8 mouse cellular contexts compared by ENCODE assay signal in the genomic region with DNA sequence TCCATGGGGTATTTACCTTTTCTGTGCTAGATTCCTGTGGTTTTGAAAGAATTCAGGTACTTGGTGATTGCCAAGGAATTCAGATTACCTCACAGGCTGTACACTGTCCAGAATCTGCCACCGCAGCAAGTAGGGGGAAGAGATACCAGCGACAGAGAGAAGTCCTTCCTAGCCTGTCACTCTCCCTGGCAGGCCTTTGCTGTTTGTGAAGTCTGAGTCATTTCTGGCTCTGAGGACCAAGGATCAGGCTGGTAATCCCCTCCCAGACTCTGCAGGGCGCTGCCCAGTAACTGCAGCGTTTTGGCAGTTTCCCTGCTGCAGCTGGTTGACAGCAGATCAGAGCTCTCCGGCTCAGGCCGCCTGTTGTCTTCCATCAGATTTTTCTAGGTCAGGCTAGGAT. TPM values are rescaled to one million over a fixed set of nuclear protein-coding genes. Genes with fewer than 3 reads are reported as not detected.
A peak's percentile ranks its signal among the peaks of the same experiment; 100 is the strongest.
DNase-seq lines count a peak whose midpoint lies in the region; ATAC-seq and TF ChIP-seq lines count a peak whose summit lies in the region.

No protein-coding gene starts in this region.

- no peak overlapping the region for H3K9ac ChIP-seq in liver, adult 2 months (ENCODE audit: low read depth, low read length)
- no peak overlapping the region for H3K9ac ChIP-seq in liver, embryonic 12.5 days
- H3K9ac ChIP-seq in limb, embryonic 14.5 days (ENCODE audit: low read depth, low read length, severe bottlenecking) = no peak overlapping the region

- ATAC-seq in liver, embryonic 12.5 days = no peak
- ATAC-seq in limb, embryonic 14.5 days (ENCODE audit: low FRiP score, low read depth) = peak; percentile 68

- no peaks in the 10 kb centered on the region for H3K9me3 ChIP-seq in liver, embryonic 12.5 days (replicated peaks)
- H3K9me3 ChIP-seq in limb, embryonic 14.5 days (ENCODE audit: control insufficient read depth, low read length) = no peaks in the 10 kb centered on the region

- H3K4me2 ChIP-seq in liver, embryonic 12.5 days = no peak overlapping the region
- H3K4me2 ChIP-seq in limb, embryonic 14.5 days (replicated peaks; ENCODE audit: low read depth, low read length, severe bottlenecking) = no peak overlapping the region

- no peaks in the 10 kb centered on the region for H3K27me3 ChIP-seq in liver, adult 2 months (ENCODE audit: control insufficient read depth, insufficient read depth, low read length)
- no peaks in the 10 kb centered on the region for H3K27me3 ChIP-seq in liver, embryonic 12.5 days (replicated peaks)
- no peaks in the 10 kb centered on the region for H3K27me3 ChIP-seq in limb, embryonic 14.5 days (ENCODE audit: control insufficient read depth, insufficient read depth, low read length)

- peak; percentile 37 for DNase-seq in liver, adult 2 months (ENCODE audit: extremely low read depth, low read depth, low spot score)
- peak; percentile 72 to 73 for DNase-seq in cerebellum, postnatal 36 days
- peak; percentile 53 to 70 for DNase-seq in heart, adult 9 months (ENCODE audit: low spot score in 2 of 2)
- peak; percentile 69 for DNase-seq in limb, embryonic 14.5 days (ENCODE audit: low spot score)
- DNase-seq in skeletal muscle tissue, adult 2 months (ENCODE audit: low read depth, low spot score) = peak; percentile 91
- no peak for DNase-seq in liver
- DNase-seq in thymus, adult 18-20 months = no peak

- TF ChIP-seq POLR2A in liver, adult 2 months (IDR thresholded peaks at IDR 0.05; ENCODE audit: extremely low read depth, insufficient read depth, low read length) = no peak
- TF ChIP-seq POLR2A in limb, embryonic 14.5 days (IDR thresholded peaks at IDR 0.05; ENCODE audit: borderline replicate concordance, extremely low read depth, insufficient read depth, insufficient read length) = no peak

- no peaks in the 10 kb centered on the region for H3K4me1 ChIP-seq in liver, adult 2 months (ENCODE audit: control insufficient read depth, insufficient read depth, low read length)
- no peaks in the 10 kb centered on the region for H3K4me1 ChIP-seq in liver, embryonic 12.5 days
- H3K4me1 ChIP-seq in limb, embryonic 14.5 days (ENCODE audit: control insufficient read depth, insufficient read depth, low read length) = peaks cover 13% of the 10 kb centered on the region

- no peak overlapping the region for H3K4me3 ChIP-seq in liver, adult 2 months (ENCODE audit: insufficient read depth, low read depth, low read length)
- H3K4me3 ChIP-seq in liver, embryonic 12.5 days = no peak overlapping the region
- H3K4me3 ChIP-seq in limb, embryonic 14.5 days (replicated peaks; ENCODE audit: low read length) = no peak overlapping the region

- H3K27ac ChIP-seq in liver, adult 2 months (replicated peaks; ENCODE audit: insufficient read depth, low read depth, low read length) = no peak overlapping the region
- H3K27ac ChIP-seq in liver, embryonic 12.5 days = no peak overlapping the region
- H3K27ac ChIP-seq in limb, embryonic 14.5 days (replicated peaks; ENCODE audit: low read depth, low read length) = 0 out of 2 replicates have a peak overlapping the region, but pooled peaks have one; percentile 39

- no peaks in the 10 kb centered on the region for H3K79me2 ChIP-seq in liver, adult 2 months (ENCODE audit: control insufficient read depth, insufficient read depth, low read length)

- 72% methylated on average over 6 of the region's 6 CpGs for WGBS in liver, adult 2 months
- 65% methylated on average over 6 of the region's 6 CpGs for WGBS in liver, embryonic 12.5 days (ENCODE audit: insufficient replicate concordance)
- 37% methylated on average over 6 of the region's 6 CpGs for WGBS in limb, embryonic 14.5 days

- H3K36me3 ChIP-seq in liver, adult 2 months (ENCODE audit: control insufficient read depth, insufficient read depth, low read length) = peaks cover 4% of the 10 kb centered on the region
- peaks cover 26% of the 10 kb centered on the region for H3K36me3 ChIP-seq in liver, embryonic 12.5 days
- H3K36me3 ChIP-seq in limb, embryonic 14.5 days (ENCODE audit: control insufficient read depth, insufficient read depth, low read length) = no peaks in the 10 kb centered on the region

- no peak for TF ChIP-seq CTCF in liver, adult 2 months (IDR thresholded peaks at IDR 0.05; ENCODE audit: low read depth, low read length)

RNA-seq across cellular contexts. Expression of a gene that starts 45.0 kb away (rescaled TPM):
- 12.1 and 13.1 TPM in 2 replicates for total RNA-seq in liver, adult 2 months (2014; rRNA removed)
- polyA plus RNA-seq in liver, adult 2 months (2012; rRNA removed) = 6.7 and 7.6 TPM in 2 replicates
- 9.8 and 10.4 TPM in 2 replicates for polyA plus RNA-seq in liver, embryonic 12.5 days (2016; fragmentation: Nextera tagmentation; extraction: Ambion mirVana)
- polyA plus RNA-seq in limb, embryonic 14.5 days (2012; rRNA removed) = 16.3 and 20.2 TPM in 2 replicates
- polyA plus RNA-seq in limb, embryonic 14.5 days (2014; fragmentation: Nextera tagmentation; extraction: Ambion mirVana) = 13.9 and 14.6 TPM in 2 replicates

RNA-seq across cellular contexts. Expression of a gene that starts 45.1 kb away (rescaled TPM):
- 87.0 and 90.1 TPM in 2 replicates for total RNA-seq in liver, adult 2 months (2014; rRNA removed)
- polyA plus RNA-seq in liver, adult 2 months (2012; rRNA removed) = 127 and 130 TPM in 2 replicates
- 99.3 and 101 TPM in 2 replicates for polyA plus RNA-seq in liver, embryonic 12.5 days (2016; fragmentation: Nextera tagmentation; extraction: Ambion mirVana)
- 86.7 and 92.7 TPM in 2 replicates for polyA plus RNA-seq in limb, embryonic 14.5 days (2012; rRNA removed)
- 110 and 120 TPM in 2 replicates for polyA plus RNA-seq in limb, embryonic 14.5 days (2014; fragmentation: Nextera tagmentation; extraction: Ambion mirVana)

Comparison
In these comparisons a context has a peak if more than half of its experiments do, and no peak if none do; other contexts are left out.
1. DNase-seq: peak in liver, adult 2 months (single experiment), cerebellum, postnatal 36 days (2 of 2), heart, adult 9 months (2 of 2), limb, embryonic 14.5 days (single experiment) and skeletal muscle tissue, adult 2 months (single experiment); none in liver (single experiment) and thymus, adult 18-20 months (0 of 2).